Mouse (Mus musculus): Measurements from ENCODE around the gene Myo10. TPM values are rescaled to one million over a fixed set of nuclear protein-coding genes. Genes with fewer than 3 reads are reported as not detected.

The Myo10 gene
- polyA plus RNA-seq, 1 experiment from 2014 or later = 5.9 TPM

DNA sequence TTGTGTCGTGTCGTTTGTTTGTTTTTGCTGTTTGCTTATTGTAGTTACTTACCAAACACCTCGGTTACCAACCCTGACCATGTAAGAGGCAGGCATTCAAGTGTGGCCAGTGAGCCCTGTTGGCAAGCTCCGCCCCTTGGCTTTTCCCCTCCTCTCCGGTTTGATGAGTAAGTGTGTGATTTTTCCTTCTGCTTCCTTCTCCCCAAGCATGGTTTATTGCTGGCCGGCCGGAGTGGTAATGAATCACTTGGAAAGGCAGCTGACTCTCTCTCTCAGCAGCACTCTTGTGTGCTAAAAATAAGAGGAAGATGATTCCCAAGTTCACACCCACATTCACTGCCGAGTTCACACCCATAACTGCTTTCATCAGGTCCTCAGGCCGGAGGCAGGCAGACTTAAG, 15.4 kb downstream of the Myo10 start:
- TF ChIP-seq CTCF (IDR thresholded peaks at IDR 0.05; ENCODE audit: low read depth) (no peak), EP300 (IDR thresholded peaks at IDR 0.05; ENCODE audit: low read depth) (no peak)
- no peak overlapping the region for H3K4me2 ChIP-seq (ENCODE audit: low read depth, low read length)
- WGBS (ENCODE audit: insufficient replicate concordance) = 54% methylated on average over 9 of the region's 9 CpGs
- peaks cover 34% of the 10 kb centered on the region for H3K4me1 ChIP-seq (ENCODE audit: insufficient read depth)
- no peak overlapping the region for H3K4me3 ChIP-seq (ENCODE audit: low read depth, low read length)
- no peaks in the 10 kb centered on the region for H3K36me3 ChIP-seq (replicated peaks; ENCODE audit: insufficient read depth, low read length)
- no peak for ATAC-seq
- DNase-seq = no peak
- H3K27me3 ChIP-seq (ENCODE audit: insufficient read depth, low read length) = no peaks in the 10 kb centered on the region
- H3K27ac ChIP-seq (ENCODE audit: low read depth) = no peak overlapping the region
- no peaks in the 10 kb centered on the region for H3K9me3 ChIP-seq (ENCODE audit: low read length)
- no peak overlapping the region for H3K9ac ChIP-seq (replicated peaks)

DNA sequence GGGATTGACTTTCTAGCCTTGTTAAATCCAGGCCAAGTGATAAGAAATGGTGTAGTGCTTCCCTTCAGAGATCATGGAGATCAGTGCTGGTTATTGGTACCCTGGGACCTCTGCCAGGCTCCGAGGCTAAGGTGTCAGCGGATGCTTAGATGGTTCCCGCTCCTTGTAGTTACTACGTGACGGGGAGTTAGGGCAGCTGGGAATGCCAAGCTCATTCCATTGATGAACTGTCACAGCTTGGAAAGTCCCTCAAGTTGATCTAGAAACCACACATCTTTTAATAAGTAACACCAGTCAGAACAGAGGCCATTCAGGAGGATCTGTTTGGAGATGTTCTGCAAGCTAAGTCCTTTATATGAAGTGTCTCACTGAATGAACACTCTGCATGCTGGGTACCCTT, 16.9 kb downstream of the Myo10 start:
- ATAC-seq = no peak
- no peak for TF ChIP-seq EP300 (IDR thresholded peaks at IDR 0.05; ENCODE audit: low read depth)
- no peak for TF ChIP-seq CTCF (IDR thresholded peaks at IDR 0.05; ENCODE audit: low read depth)

DNA sequence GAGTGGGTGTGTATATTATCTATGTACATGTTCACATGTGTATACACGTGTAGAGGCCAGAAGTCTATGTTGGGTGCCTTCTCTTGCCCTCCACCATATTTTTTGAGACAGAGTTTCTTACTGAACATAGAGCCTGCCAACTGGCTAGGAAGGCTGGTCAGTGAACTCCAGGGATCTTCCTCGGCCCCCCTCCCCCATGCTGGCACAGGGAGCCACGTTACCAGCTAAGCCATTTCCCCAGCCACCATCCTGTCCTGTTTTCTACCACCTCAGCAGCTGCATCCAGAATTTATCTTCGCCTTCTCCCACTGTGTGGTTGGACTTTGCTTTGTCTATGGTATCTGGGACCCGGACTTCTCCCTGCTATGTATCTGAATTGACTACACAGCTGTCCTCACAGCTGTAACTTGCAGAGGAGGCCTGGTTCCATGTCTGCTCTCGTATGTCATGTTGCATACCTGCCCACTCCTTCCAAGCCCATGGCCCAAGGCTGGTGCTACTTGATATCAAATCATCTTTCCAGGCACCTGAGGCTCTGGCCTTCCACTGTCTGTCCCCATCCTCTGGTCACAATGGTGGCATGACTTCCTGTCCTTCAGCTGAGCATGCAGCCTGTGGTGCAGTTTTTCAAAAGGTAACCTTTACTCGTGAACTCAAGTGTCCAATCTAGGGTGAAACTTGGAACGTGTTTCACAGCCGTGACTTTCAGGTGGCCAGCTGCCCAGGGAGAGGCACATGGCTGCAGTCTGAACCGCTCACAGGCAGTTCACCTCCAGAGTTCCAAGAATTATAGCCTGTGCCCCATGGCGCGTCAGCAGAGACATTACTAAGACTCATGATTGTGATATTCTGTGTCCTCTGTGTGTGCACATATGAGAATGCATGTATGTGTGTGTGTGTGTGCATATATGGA, 18.8 kb downstream of the Myo10 start:
- Histone ChIP-seq H3K4me2 (ENCODE audit: low read depth, low read length) (no peak overlapping the region), H3K27ac (ENCODE audit: low read depth) (peak overlapping the region; percentile 48), H3K4me1 (ENCODE audit: insufficient read depth) (peaks cover 29% of the 10 kb centered on the region), H3K9me3 (ENCODE audit: low read length) (no peaks in the 10 kb centered on the region), H3K9ac (replicated peaks) (no peak overlapping the region), H3K4me3 (ENCODE audit: low read depth, low read length) (no peak overlapping the region), H3K36me3 (replicated peaks; ENCODE audit: insufficient read depth, low read length) (no peaks in the 10 kb centered on the region), H3K27me3 (ENCODE audit: insufficient read depth, low read length) (no peaks in the 10 kb centered on the region)
- no peak for DNase-seq
- TF ChIP-seq CTCF (IDR thresholded peaks at IDR 0.05; ENCODE audit: low read depth) (no peak), EP300 (IDR thresholded peaks at IDR 0.05; ENCODE audit: low read depth) (no peak)
- peak; percentile 40 for ATAC-seq
- WGBS (ENCODE audit: insufficient replicate concordance) = 60% methylated on average over 12 of the region's 12 CpGs

More for the DNA sequence above, 16.9 kb downstream of the Myo10 start:
- no peak for DNase-seq
- H3K36me3 ChIP-seq (replicated peaks; ENCODE audit: insufficient read depth, low read length) = no peaks in the 10 kb centered on the region
- no peak overlapping the region for H3K4me3 ChIP-seq (ENCODE audit: low read depth, low read length)
- H3K9me3 ChIP-seq (ENCODE audit: low read length) = no peaks in the 10 kb centered on the region
- H3K4me1 ChIP-seq (ENCODE audit: insufficient read depth) = peaks cover 31% of the 10 kb centered on the region
- no peak overlapping the region for H3K4me2 ChIP-seq (ENCODE audit: low read depth, low read length)
- H3K9ac ChIP-seq (replicated peaks) = no peak overlapping the region
- H3K27ac ChIP-seq (ENCODE audit: low read depth) = no peak overlapping the region
- WGBS (ENCODE audit: insufficient replicate concordance) = 84% methylated on average over 5 of the region's 5 CpGs
- H3K27me3 ChIP-seq (ENCODE audit: insufficient read depth, low read length) = no peaks in the 10 kb centered on the region

DNA sequence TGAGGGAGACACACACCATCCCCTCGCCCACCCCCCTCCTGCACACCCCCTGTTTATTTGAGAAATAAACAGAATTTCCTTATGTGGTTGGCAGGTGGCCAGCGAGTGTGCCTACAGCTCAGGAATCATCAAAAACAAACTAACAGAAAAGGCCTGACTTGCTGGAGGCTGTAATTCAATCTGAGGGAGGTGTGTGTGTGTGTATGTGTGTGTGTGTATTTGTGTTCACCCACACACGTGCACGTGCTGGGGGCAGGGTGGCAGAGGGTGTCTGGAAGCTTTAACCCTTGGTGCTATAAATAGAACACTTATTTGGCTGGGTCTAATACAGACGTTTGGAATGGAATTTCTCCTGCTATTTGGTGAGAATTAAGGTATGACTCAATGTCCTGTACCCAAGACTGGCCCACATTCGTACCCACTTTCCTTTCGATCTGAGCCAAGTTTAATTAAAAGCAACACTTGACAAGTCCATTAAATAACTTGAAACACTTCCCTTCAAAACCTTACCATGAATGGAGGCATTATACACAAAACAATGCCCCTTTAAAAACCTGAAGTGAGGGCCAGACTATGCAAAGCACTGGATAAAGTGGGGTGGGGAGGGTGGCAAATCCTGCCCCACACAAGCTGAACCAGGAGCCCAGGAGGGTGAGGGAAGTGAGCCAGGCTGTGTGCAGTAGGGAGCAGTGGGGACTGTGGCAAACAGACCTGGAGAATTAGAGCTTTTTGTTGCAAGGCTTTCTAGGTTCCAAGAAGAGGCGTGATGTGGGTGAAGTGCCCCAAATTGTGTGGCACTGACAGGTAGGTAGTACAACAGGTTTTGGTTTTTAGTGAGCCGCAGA, 20.1 kb downstream of the Myo10 start:
- no peaks in the 10 kb centered on the region for H3K27me3 ChIP-seq (ENCODE audit: insufficient read depth, low read length)
- ATAC-seq = no peak
- H3K4me2 ChIP-seq (ENCODE audit: low read depth, low read length) = no peak overlapping the region
- no peaks in the 10 kb centered on the region for H3K9me3 ChIP-seq (ENCODE audit: low read length)
- WGBS (ENCODE audit: insufficient replicate concordance) = 49% methylated on average over 9 of the region's 9 CpGs
- no peaks in the 10 kb centered on the region for H3K36me3 ChIP-seq (replicated peaks; ENCODE audit: insufficient read depth, low read length)
- no peak for TF ChIP-seq CTCF (IDR thresholded peaks at IDR 0.05; ENCODE audit: low read depth)
- TF ChIP-seq EP300 (IDR thresholded peaks at IDR 0.05; ENCODE audit: low read depth) = no peak
- peak overlapping the region; percentile 48; the same call in 1 of the 2 replicates for H3K27ac ChIP-seq (ENCODE audit: low read depth)
- no peak overlapping the region for H3K9ac ChIP-seq (replicated peaks)
- H3K4me3 ChIP-seq (ENCODE audit: low read depth, low read length) = no peak overlapping the region
- H3K4me1 ChIP-seq (ENCODE audit: insufficient read depth) = peaks cover 29% of the 10 kb centered on the region
- DNase-seq = no peak

DNA sequence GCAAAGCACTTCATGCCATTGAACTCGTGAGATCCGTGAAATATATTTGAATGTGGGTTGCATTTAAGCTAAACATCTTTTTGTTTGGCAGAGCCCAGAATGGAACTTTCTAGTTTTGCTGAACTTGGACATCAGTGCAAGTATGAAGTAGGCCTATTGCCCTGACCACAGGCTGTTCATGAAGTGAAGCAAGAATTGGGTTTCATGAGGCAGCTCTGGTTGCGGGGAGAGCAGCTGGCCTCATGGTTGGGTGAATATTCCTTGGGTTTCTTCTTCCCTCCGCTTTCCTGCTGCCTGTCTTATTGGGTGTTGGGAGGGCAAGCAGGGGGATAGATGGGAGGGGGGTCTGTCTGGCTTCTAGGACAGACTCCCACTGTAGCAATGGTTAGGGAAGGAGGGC, 23.5 kb downstream of the Myo10 start:
- TF ChIP-seq CTCF (IDR thresholded peaks at IDR 0.05; ENCODE audit: low read depth) = no peak
- TF ChIP-seq EP300 (IDR thresholded peaks at IDR 0.05; ENCODE audit: low read depth) = no peak
- no peak for ATAC-seq
- 74% methylated on average over 4 of the region's 4 CpGs for WGBS (ENCODE audit: insufficient replicate concordance)

DNA sequence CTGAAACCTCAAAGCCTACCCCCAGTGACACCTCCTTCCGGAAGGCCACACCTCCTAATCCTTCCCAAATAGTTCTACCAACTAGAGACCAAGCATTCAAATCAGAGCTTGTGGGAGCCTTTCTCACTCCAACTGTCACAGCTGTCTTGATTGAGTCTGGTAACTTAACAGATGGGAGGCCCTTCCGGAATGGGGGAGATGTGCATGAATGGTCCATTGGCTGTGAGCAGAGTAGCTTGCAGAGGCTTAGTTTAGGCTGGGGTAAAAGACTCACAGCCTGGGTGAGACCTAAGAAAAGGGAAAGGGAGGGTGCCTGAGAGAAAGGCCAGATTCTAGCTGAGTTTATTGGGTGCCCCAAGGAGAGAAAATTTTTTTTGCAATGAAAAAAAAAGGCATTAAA, 26.0 kb downstream of the Myo10 start:
- Histone ChIP-seq H3K27me3 (ENCODE audit: insufficient read depth, low read length) (no peaks in the 10 kb centered on the region), H3K4me3 (ENCODE audit: low read depth, low read length) (no peak overlapping the region), H3K4me2 (ENCODE audit: low read depth, low read length) (no peak overlapping the region), H3K36me3 (replicated peaks; ENCODE audit: insufficient read depth, low read length) (no peaks in the 10 kb centered on the region), H3K27ac (ENCODE audit: low read depth) (no peak overlapping the region), H3K4me1 (ENCODE audit: insufficient read depth) (peaks cover 34% of the 10 kb centered on the region), H3K9ac (replicated peaks) (no peak overlapping the region), H3K9me3 (ENCODE audit: low read length) (no peaks in the 10 kb centered on the region)
- WGBS (ENCODE audit: insufficient replicate concordance) = 72% methylated on average over 2 of the region's 2 CpGs
- TF ChIP-seq CTCF (IDR thresholded peaks at IDR 0.05; ENCODE audit: low read depth) (no peak), EP300 (IDR thresholded peaks at IDR 0.05; ENCODE audit: low read depth) (no peak)
- no peak for ATAC-seq
- no peak for DNase-seq

More for the DNA sequence above, 23.5 kb downstream of the Myo10 start:
- no peak overlapping the region for H3K4me3 ChIP-seq (ENCODE audit: low read depth, low read length)
- no peak overlapping the region for H3K4me2 ChIP-seq (ENCODE audit: low read depth, low read length)
- no peak overlapping the region for H3K9ac ChIP-seq (replicated peaks)
- peaks cover 36% of the 10 kb centered on the region for H3K4me1 ChIP-seq (ENCODE audit: insufficient read depth)
- no peaks in the 10 kb centered on the region for H3K9me3 ChIP-seq (ENCODE audit: low read length)
- no peaks in the 10 kb centered on the region for H3K27me3 ChIP-seq (ENCODE audit: insufficient read depth, low read length)
- DNase-seq = no peak
- no peaks in the 10 kb centered on the region for H3K36me3 ChIP-seq (replicated peaks; ENCODE audit: insufficient read depth, low read length)
- H3K27ac ChIP-seq (ENCODE audit: low read depth) = no peak overlapping the region
